Mouse (Mus musculus): Measurements from ENCODE around the gene Ttc39b. TPM values are rescaled to one million over a fixed set of nuclear protein-coding genes. Genes with fewer than 3 reads are reported as not detected.

Gene Ttc39b
- polyA plus RNA-seq, 2 experiments, result 0.60 to 2.1 TPM

GRCm38 (mm10) chr4:83182178-83183068 lies 141.6 kb downstream of the Ttc39b start:
- no peak overlapping the region for H3K4me3 ChIP-seq (ENCODE audit: insufficient read depth in 1 of 2, low read depth in 2 of 2, low read length in 2 of 2)
- no peak for TF ChIP-seq EP300 (IDR thresholded peaks at IDR 0.05; ENCODE audit: low read depth)
- TF ChIP-seq CTCF (IDR thresholded peaks at IDR 0.05; ENCODE audit: low read depth), result no peak
- H3K9me3 ChIP-seq (ENCODE audit: control insufficient read depth, low read length), result no peaks in the 10 kb centered on the region
- no peak overlapping the region for H3K9ac ChIP-seq (replicated peaks)
- no peaks in the 10 kb centered on the region for H3K27me3 ChIP-seq (ENCODE audit: control insufficient read depth, insufficient read depth, low read length)
- H3K4me1 ChIP-seq (replicated peaks; ENCODE audit: control insufficient read depth in 2 of 2, insufficient read depth in 2 of 2, low read length in 1 of 2), result no peaks in the 10 kb centered on the region
- no peak for DNase-seq (ENCODE audit: low read depth in 3 of 3, low spot score in 3 of 3)
- no peak for ATAC-seq (ENCODE audit: insufficient read depth)
- 45% methylated on average over 8 of the region's 8 CpGs for WGBS (ENCODE audit: insufficient replicate concordance)
- no peaks in the 10 kb centered on the region for H3K36me3 ChIP-seq (replicated peaks; ENCODE audit: control insufficient read depth, insufficient read depth, low read depth)
- H3K4me2 ChIP-seq (ENCODE audit: low read depth), result no peak overlapping the region
- no peak overlapping the region for H3K27ac ChIP-seq

DNA sequence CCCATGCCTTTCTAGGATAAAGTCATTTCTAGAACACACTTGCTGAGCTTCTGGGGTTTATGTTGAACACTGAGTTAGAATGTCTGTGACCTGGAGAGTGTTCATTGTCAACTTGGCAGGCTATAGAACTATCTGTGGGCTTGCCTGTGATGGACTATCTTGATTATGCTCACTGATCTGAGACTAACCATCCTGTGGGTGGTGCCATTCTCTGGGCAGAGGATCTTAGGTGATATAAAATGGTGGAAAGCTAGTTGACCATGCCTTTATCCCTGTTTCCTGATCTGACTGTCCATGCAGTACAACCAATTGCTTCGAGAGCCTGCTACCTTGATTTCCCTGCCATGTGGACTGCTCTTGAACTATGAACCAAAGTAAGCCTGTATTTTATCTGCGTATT lies 146.6 kb downstream of the Ttc39b start:
- Histone ChIP-seq H3K4me2 (ENCODE audit: low read depth) (no peak overlapping the region), H3K4me1 (replicated peaks; ENCODE audit: control insufficient read depth in 2 of 2, insufficient read depth in 2 of 2, low read length in 1 of 2) (no peaks in the 10 kb centered on the region), H3K27me3 (ENCODE audit: control insufficient read depth, insufficient read depth, low read length) (no peaks in the 10 kb centered on the region), H3K9ac (replicated peaks) (no peak overlapping the region), H3K36me3 (replicated peaks; ENCODE audit: control insufficient read depth, insufficient read depth, low read depth) (no peaks in the 10 kb centered on the region), H3K4me3 (ENCODE audit: insufficient read depth in 1 of 2, low read depth in 2 of 2, low read length in 2 of 2) (no peak overlapping the region), H3K9me3 (ENCODE audit: control insufficient read depth, low read length) (no peaks in the 10 kb centered on the region), H3K27ac (no peak overlapping the region)
- no peak for TF ChIP-seq CTCF (IDR thresholded peaks at IDR 0.05; ENCODE audit: low read depth)
- no peak for TF ChIP-seq EP300 (IDR thresholded peaks at IDR 0.05; ENCODE audit: low read depth)
- WGBS (ENCODE audit: insufficient replicate concordance), result 51% methylated on average over 2 of the region's 2 CpGs
- no peak for ATAC-seq (ENCODE audit: insufficient read depth)
- no peak for DNase-seq (ENCODE audit: low read depth in 3 of 3, low spot score in 3 of 3)

- H3K4me2 ChIP-seq (ENCODE audit: low read depth), result no peak overlapping the region
- no peaks in the 10 kb centered on the region for H3K9me3 ChIP-seq (ENCODE audit: control insufficient read depth, low read length)
- H3K4me3 ChIP-seq (ENCODE audit: insufficient read depth in 1 of 2, low read depth in 2 of 2, low read length in 2 of 2), result no peak overlapping the region
- H3K4me1 ChIP-seq (replicated peaks; ENCODE audit: control insufficient read depth in 2 of 2, insufficient read depth in 2 of 2, low read length in 1 of 2), result no peaks in the 10 kb centered on the region
- DNase-seq (ENCODE audit: low read depth in 3 of 3, low spot score in 3 of 3) (no peak), ATAC-seq (ENCODE audit: insufficient read depth) (no peak)
- no peaks in the 10 kb centered on the region for H3K36me3 ChIP-seq (replicated peaks; ENCODE audit: control insufficient read depth, insufficient read depth, low read depth)
- H3K27ac ChIP-seq, result no peak overlapping the region
- H3K27me3 ChIP-seq (ENCODE audit: control insufficient read depth, insufficient read depth, low read length), result no peaks in the 10 kb centered on the region
- WGBS (ENCODE audit: insufficient replicate concordance), result 37% methylated on average over 8 of the region's 8 CpGs
- TF ChIP-seq CTCF (IDR thresholded peaks at IDR 0.05; ENCODE audit: low read depth) (no peak), EP300 (IDR thresholded peaks at IDR 0.05; ENCODE audit: low read depth) (no peak)
- no peak overlapping the region for H3K9ac ChIP-seq (replicated peaks)
These were observed 149.1 kb downstream of the Ttc39b start for GRCm38 (mm10) chr4:83174946-83175345.

DNA sequence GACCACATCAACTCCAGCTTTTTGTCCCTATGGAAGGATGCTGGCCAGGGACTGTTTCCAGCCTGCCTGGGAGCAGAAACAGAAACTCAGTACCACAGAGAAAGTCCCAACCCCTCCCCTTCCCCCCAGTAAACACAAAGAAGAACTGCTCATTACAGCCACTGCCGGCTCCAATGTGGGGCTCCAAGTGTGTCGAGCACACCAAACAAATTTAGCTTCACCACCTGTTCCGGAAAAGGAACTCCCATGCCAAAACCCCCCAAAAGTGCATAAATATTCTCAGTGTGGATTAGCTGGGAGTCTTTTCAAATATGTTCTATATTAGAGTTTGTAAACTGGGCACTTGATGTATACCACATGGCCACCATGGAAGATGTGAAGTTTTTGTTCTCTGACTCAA lies 151.8 kb downstream of the Ttc39b start:
- no peaks in the 10 kb centered on the region for H3K4me1 ChIP-seq (replicated peaks; ENCODE audit: control insufficient read depth in 2 of 2, insufficient read depth in 2 of 2, low read length in 1 of 2)
- 62% methylated on average over 3 of the region's 3 CpGs for WGBS (ENCODE audit: insufficient replicate concordance)
- H3K4me2 ChIP-seq (ENCODE audit: low read depth), result no peak overlapping the region
- H3K27me3 ChIP-seq (ENCODE audit: control insufficient read depth, insufficient read depth, low read length), result no peaks in the 10 kb centered on the region
- H3K36me3 ChIP-seq (replicated peaks; ENCODE audit: control insufficient read depth, insufficient read depth, low read depth), result no peaks in the 10 kb centered on the region
- H3K4me3 ChIP-seq (ENCODE audit: insufficient read depth in 1 of 2, low read depth in 2 of 2, low read length in 2 of 2), result no peak overlapping the region
- ATAC-seq (ENCODE audit: insufficient read depth), result no peak
- no peak overlapping the region for H3K9ac ChIP-seq (replicated peaks)
- no peak overlapping the region for H3K27ac ChIP-seq
- no peak for DNase-seq (ENCODE audit: low read depth in 3 of 3, low spot score in 3 of 3)
- no peaks in the 10 kb centered on the region for H3K9me3 ChIP-seq (ENCODE audit: control insufficient read depth, low read length)
- TF ChIP-seq CTCF (IDR thresholded peaks at IDR 0.05; ENCODE audit: low read depth), result no peak
- no peak for TF ChIP-seq EP300 (IDR thresholded peaks at IDR 0.05; ENCODE audit: low read depth)

- Histone ChIP-seq H3K4me1 (replicated peaks; ENCODE audit: control insufficient read depth in 2 of 2, insufficient read depth in 2 of 2, low read length in 1 of 2) (no peaks in the 10 kb centered on the region), H3K36me3 (replicated peaks; ENCODE audit: control insufficient read depth, insufficient read depth, low read depth) (no peaks in the 10 kb centered on the region), H3K9me3 (ENCODE audit: control insufficient read depth, low read length) (no peaks in the 10 kb centered on the region), H3K9ac (replicated peaks) (no peak overlapping the region), H3K4me3 (ENCODE audit: insufficient read depth in 1 of 2, low read depth in 2 of 2, low read length in 2 of 2) (no peak overlapping the region), H3K27ac (no peak overlapping the region), H3K4me2 (ENCODE audit: low read depth) (no peak overlapping the region), H3K27me3 (ENCODE audit: control insufficient read depth, insufficient read depth, low read length) (no peaks in the 10 kb centered on the region)
- no peak for TF ChIP-seq EP300 (IDR thresholded peaks at IDR 0.05; ENCODE audit: low read depth)
- no peak for TF ChIP-seq CTCF (IDR thresholded peaks at IDR 0.05; ENCODE audit: low read depth)
- ATAC-seq (ENCODE audit: insufficient read depth) (no peak), DNase-seq (ENCODE audit: low read depth in 3 of 3, low spot score in 3 of 3) (no peak)
- WGBS (ENCODE audit: insufficient replicate concordance), result 66% methylated on average over 9 of the region's 9 CpGs
These were observed 153.3 kb downstream of the Ttc39b start for GRCm38 (mm10) chr4:83170741-83171140.

Other genes starting within 250 kb of the Ttc39b start
- gene Snapc3, start 93.5 kb upstream of the Ttc39b start, polyA plus RNA-seq (2012; rRNA removed), result 5.7 and 6.4 TPM in 2 replicates
- 8.3 and 8.5 TPM in 2 replicates for gene Snapc3, start 93.5 kb upstream of the Ttc39b start, polyA plus RNA-seq (2014; fragmentation: Nextera tagmentation; extraction: Ambion mirVana)
- gene Psip1, start 162.2 kb upstream of the Ttc39b start, polyA plus RNA-seq (2012; rRNA removed), result 22.1 and 41.4 TPM in 2 replicates
- gene Psip1, start 162.2 kb upstream of the Ttc39b start, polyA plus RNA-seq (2014; fragmentation: Nextera tagmentation; extraction: Ambion mirVana), result 54.7 and 60.4 TPM in 2 replicates
- 0.52 and 0.89 TPM in 2 replicates for gene Ccdc171, start 201.3 kb upstream of the Ttc39b start, polyA plus RNA-seq (2012; rRNA removed)
- gene Ccdc171, start 201.3 kb upstream of the Ttc39b start, polyA plus RNA-seq (2014; fragmentation: Nextera tagmentation; extraction: Ambion mirVana), result 0.64 and 0.77 TPM in 2 replicates

Data from liver, embryonic 14.5 days (tissue).